Mouse (Mus musculus): ENCODE measurements around the gene Fggy.

DNA sequence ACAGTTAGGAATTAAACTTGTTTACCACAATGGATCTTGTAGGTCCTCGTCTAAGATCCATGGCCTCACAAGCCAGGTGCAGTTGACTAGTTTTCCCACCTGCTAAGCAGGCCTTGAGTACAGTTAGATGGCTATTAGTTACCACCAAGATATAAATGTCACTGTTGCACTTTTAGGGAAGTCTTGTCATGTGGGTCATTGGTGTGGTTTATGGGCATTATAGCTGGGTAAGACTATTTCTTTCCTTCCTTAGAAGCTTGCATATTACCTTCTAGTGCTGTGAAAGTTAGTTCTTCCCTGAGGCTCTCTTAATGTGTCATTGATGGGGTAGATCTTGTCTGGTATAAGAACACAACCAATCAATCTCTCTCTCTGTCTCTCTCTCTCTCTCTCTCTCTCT lies 152.4 kb downstream of the Fggy start:
- no peak for TF ChIP-seq CTCF (IDR thresholded peaks at IDR 0.05; ENCODE audit: control insufficient read depth, insufficient read depth, insufficient read length)
- TF ChIP-seq CEBPB (IDR thresholded peaks at IDR 0.05; ENCODE audit: low read depth), result no peak
- TF ChIP-seq MAX (IDR thresholded peaks at IDR 0.05), result no peak
- no peak for TF ChIP-seq MYOG (IDR thresholded peaks at IDR 0.05; ENCODE audit: control insufficient read depth, extremely low read depth, insufficient read length)
- no peak for TF ChIP-seq USF1 (IDR thresholded peaks at IDR 0.05; ENCODE audit: low read depth)
- no peak for TF ChIP-seq MYOD1 (IDR thresholded peaks at IDR 0.05; ENCODE audit: control insufficient read depth, insufficient read length, low read depth)
